Mouse (Mus musculus): ENCODE results near the gene Ube2o. TPM values are rescaled to one million over a fixed set of nuclear protein-coding genes. Genes with fewer than 3 reads are reported as not detected.
A peak's percentile ranks its signal among the peaks of the same experiment; 100 is the strongest.

Ube2o gene
- polyA plus RNA-seq, 1 experiment from 2014 or later, result 9.7 TPM

DNA sequence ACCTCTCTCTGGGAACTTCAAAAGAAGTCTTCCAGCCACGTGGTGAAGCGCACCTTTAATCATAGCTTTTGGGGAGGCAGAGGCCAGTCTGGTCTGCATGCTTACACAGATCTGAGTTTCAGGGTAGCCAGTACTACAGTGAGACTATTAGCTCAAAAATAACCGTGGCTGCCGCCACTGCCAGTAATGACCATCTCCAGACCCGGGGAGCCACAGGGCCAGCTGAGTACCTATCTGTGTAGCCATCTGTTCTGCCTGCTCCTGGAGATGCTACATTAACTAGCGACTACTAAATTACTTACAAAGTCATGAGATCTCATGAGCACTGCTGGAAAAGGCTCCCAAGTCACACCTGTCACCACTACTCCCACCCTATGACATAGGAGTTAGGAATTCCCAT is 6.3 kb downstream of the Ube2o start:
- Histone ChIP-seq H3K27me3 (no peaks in the 10 kb centered on the region), H3K27ac (no peak overlapping the region), H3K36me3 (no peaks in the 10 kb centered on the region), H3K4me1 (peaks cover 65% of the 10 kb centered on the region), H3K9ac (no peak overlapping the region), H3K4me2 (no peak overlapping the region), H3K9me3 (no peaks in the 10 kb centered on the region), H3K4me3 (no peak overlapping the region)
- WGBS, result 66% methylated on average over 6 of the region's 6 CpGs
- ATAC-seq (ENCODE audit: insufficient number of reproducible peaks, insufficient read depth, low FRiP score, low TSS enrichment, low read depth), result no peak

DNA sequence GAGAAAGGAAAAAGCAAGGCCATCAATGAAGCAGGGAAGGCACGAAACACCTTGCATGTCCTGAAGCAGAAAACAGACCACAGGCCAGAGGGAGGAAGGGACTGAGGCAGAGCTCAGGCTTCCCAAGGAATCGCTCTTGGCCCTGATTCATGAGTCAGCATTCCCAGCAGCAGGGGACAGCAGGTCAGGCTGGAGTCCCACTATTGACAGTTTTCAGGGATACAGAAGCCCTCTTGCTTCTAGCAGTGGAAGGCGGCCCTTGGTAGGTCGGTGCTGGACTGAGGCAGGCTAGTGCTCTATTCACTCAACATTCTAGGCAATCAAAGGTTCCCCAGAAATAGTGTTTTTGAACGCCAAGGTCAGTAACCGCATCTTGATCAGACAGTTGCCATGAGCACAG is 6.8 kb downstream of the Ube2o start:
- WGBS, result 58% methylated on average over 6 of the region's 6 CpGs
- no peaks in the 10 kb centered on the region for H3K9me3 ChIP-seq
- no peak overlapping the region for H3K4me2 ChIP-seq
- H3K4me1 ChIP-seq, result peaks cover 61% of the 10 kb centered on the region
- H3K27me3 ChIP-seq, result no peaks in the 10 kb centered on the region
- H3K36me3 ChIP-seq, result no peaks in the 10 kb centered on the region
- ATAC-seq (ENCODE audit: insufficient number of reproducible peaks, insufficient read depth, low FRiP score, low TSS enrichment, low read depth), result no peak
- no peak overlapping the region for H3K27ac ChIP-seq
- no peak overlapping the region for H3K9ac ChIP-seq
- H3K4me3 ChIP-seq, result no peak overlapping the region

DNA sequence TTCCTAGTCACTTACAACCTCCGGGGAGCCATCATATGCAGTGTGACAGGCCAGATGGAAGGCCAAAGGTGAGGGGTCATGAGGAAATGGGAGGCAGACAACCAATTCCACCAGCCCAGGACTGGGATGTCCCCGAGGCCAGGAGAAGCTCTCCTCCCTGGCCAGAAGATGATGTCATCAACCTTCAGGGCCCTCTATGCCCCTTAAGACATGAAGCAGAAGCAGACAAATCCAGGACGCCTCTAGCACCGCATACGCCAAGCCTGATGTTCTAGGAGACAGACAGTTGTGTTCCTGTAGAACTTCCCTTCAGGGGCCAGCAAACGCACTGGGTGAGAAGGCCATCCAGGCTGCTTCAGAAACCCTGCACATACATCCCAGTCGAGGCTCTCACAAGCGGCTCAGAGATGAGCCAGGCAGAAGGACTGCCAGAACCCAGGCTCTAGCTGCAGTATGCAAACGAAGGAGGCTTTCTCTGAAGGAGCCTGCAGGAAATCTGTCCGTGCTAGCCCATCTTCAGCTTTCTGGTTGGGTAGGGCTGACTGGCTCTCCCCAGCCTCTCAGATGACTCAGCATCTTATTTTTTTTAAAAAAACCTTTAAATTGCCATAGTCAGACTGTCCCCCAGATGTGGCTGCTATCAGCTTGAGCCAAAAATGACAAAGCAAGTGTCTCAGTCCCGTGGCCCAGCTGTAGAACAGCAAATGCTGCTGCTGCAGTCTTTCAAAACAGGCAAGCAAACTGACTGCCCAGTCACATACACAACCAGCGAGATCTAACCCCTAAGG is 8.3 kb downstream of the Ube2o start:
- Histone ChIP-seq H3K27me3 (no peaks in the 10 kb centered on the region), H3K4me3 (no peak overlapping the region), H3K9ac (no peak overlapping the region), H3K36me3 (no peaks in the 10 kb centered on the region), H3K4me1 (peaks cover 49% of the 10 kb centered on the region), H3K9me3 (no peaks in the 10 kb centered on the region), H3K27ac (no peak overlapping the region), H3K4me2 (no peak overlapping the region)
- 46% methylated on average over 12 of the region's 12 CpGs for WGBS
- ATAC-seq (ENCODE audit: insufficient number of reproducible peaks, insufficient read depth, low FRiP score, low TSS enrichment, low read depth), result no peak

GRCm38 (mm10) chr11:116571767-116572679 is 9.2 kb downstream of the Ube2o start:
- no peaks in the 10 kb centered on the region for H3K9me3 ChIP-seq
- no peak overlapping the region for H3K4me3 ChIP-seq
- H3K4me1 ChIP-seq, result peaks cover 52% of the 10 kb centered on the region
- no peak for ATAC-seq (ENCODE audit: insufficient number of reproducible peaks, insufficient read depth, low FRiP score, low TSS enrichment, low read depth)
- H3K27ac ChIP-seq, result no peak overlapping the region
- 82% methylated on average over 19 of the region's 19 CpGs for WGBS
- no peaks in the 10 kb centered on the region for H3K27me3 ChIP-seq
- no peak overlapping the region for H3K9ac ChIP-seq
- no peaks in the 10 kb centered on the region for H3K36me3 ChIP-seq
- no peak overlapping the region for H3K4me2 ChIP-seq

- no peak for ATAC-seq (ENCODE audit: insufficient number of reproducible peaks, insufficient read depth, low FRiP score, low TSS enrichment, low read depth)
- Histone ChIP-seq H3K4me1 (peaks cover 43% of the 10 kb centered on the region), H3K9ac (no peak overlapping the region), H3K9me3 (no peaks in the 10 kb centered on the region), H3K27me3 (no peaks in the 10 kb centered on the region), H3K36me3 (no peaks in the 10 kb centered on the region), H3K4me3 (no peak overlapping the region), H3K27ac (no peak overlapping the region), H3K4me2 (no peak overlapping the region)
- WGBS, result 88% methylated on average over 7 of the region's 7 CpGs
These were observed 10.4 kb downstream of the Ube2o start for GRCm38 (mm10) chr11:116570821-116571220.

DNA sequence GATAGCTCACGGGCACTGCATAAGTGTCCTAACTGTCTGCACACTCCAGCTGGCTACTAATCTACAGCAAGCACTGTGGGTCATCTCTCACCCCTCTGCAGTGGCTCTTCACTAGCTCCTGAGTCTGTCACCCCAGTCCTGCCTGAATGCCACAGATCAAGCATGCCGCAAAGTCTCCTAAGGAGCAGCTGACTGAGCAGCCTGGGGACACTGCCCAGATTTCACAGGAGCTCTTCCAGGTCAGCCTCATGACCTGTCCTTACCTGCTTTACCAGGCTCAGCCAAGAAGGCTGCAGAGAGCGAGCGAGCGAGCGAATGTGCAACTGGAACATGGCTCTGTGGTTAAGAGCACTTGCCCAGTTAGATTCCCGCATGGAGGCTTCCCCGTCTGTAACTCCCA is 13.7 kb downstream of the Ube2o start:
- Histone ChIP-seq H3K27ac (0 out of 2 replicates have a peak overlapping the region, but pooled peaks have one; percentile 28), H3K27me3 (no peaks in the 10 kb centered on the region), H3K4me3 (no peak overlapping the region), H3K9ac (0 out of 2 replicates have a peak overlapping the region, but pooled peaks have one; percentile 32), H3K4me1 (peaks cover 12% of the 10 kb centered on the region), H3K4me2 (no peak overlapping the region), H3K9me3 (no peaks in the 10 kb centered on the region), H3K36me3 (peaks cover 11% of the 10 kb centered on the region; the same call in 1 of the 2 replicates)
- WGBS, result 72% methylated on average over 8 of the region's 8 CpGs
- no peak for ATAC-seq (ENCODE audit: insufficient number of reproducible peaks, insufficient read depth, low FRiP score, low TSS enrichment, low read depth)

DNA sequence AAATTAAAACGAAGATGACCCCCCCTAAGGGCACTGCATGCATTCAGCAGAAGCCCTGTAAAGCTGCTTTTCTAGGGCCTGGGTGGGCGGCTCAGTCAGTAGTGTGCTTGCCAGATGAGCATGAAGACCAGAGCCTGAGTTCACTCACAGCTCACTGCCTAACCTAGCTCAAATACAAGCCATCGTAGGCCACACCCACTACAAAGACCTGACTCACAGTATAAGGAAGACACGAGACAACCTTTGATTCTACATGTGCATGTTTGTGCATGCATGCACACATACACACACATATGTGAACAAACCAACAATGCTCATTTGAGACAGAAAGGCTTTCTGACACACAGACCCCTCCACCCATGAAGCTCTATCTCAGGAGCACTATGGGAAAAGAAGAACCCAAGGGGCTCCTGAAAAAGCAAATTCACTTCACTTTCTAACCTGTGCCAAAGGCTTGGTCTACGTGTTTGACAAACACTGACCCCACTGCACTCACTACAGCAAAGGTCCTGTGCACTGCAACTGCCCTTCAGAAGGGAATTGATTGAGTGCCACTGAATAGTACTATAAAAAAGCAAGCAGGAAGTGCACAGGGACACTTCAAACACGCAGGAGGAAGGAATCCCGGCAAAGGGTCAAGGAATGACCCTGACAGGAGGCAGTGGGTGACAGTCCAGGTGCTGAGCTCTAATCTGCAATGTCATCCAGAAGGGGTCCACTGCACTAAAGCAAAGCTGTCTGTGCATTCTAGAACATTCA is 15.8 kb downstream of the Ube2o start:
- Histone ChIP-seq H3K9ac (no peak overlapping the region), H3K9me3 (no peaks in the 10 kb centered on the region), H3K4me3 (no peak overlapping the region), H3K27ac (no peak overlapping the region), H3K27me3 (no peaks in the 10 kb centered on the region), H3K4me1 (peaks cover 11% of the 10 kb centered on the region), H3K4me2 (no peak overlapping the region), H3K36me3 (peaks cover 14% of the 10 kb centered on the region; the same call in 1 of the 2 replicates)
- ATAC-seq (ENCODE audit: insufficient number of reproducible peaks, insufficient read depth, low FRiP score, low TSS enrichment, low read depth), result no peak
- WGBS, result 64% methylated on average over 7 of the region's 7 CpGs

- Histone ChIP-seq H3K9ac (no peak overlapping the region), H3K4me2 (no peak overlapping the region), H3K27ac (no peak overlapping the region), H3K27me3 (no peaks in the 10 kb centered on the region), H3K4me1 (peaks cover 30% of the 10 kb centered on the region), H3K4me3 (no peak overlapping the region), H3K9me3 (no peaks in the 10 kb centered on the region), H3K36me3 (no peaks in the 10 kb centered on the region; the same call in 1 of the 2 replicates)
- ATAC-seq (ENCODE audit: insufficient number of reproducible peaks, insufficient read depth, low FRiP score, low TSS enrichment, low read depth), result no peak
- 60% methylated on average over 6 of the region's 6 CpGs for WGBS
These were observed 24.9 kb downstream of the Ube2o start for GRCm38 (mm10) chr11:116556308-116556707.

GRCm38 (mm10) chr11:116555572-116555971 is 25.7 kb downstream of the Ube2o start:
- no peak overlapping the region for H3K4me3 ChIP-seq
- H3K27ac ChIP-seq, result no peak overlapping the region
- peaks cover 37% of the 10 kb centered on the region for H3K4me1 ChIP-seq
- no peak for ATAC-seq (ENCODE audit: insufficient number of reproducible peaks, insufficient read depth, low FRiP score, low TSS enrichment, low read depth)
- H3K9me3 ChIP-seq, result no peaks in the 10 kb centered on the region
- H3K36me3 ChIP-seq, result no peaks in the 10 kb centered on the region; the same call in 1 of the 2 replicates
- 94% methylated on average over 1 of the region's 1 CpGs for WGBS
- H3K27me3 ChIP-seq, result no peaks in the 10 kb centered on the region
- H3K4me2 ChIP-seq, result no peak overlapping the region
- no peak overlapping the region for H3K9ac ChIP-seq

GRCm38 (mm10) chr11:116554171-116554878 is 26.9 kb downstream of the Ube2o start:
- no peak for ATAC-seq (ENCODE audit: insufficient number of reproducible peaks, insufficient read depth, low FRiP score, low TSS enrichment, low read depth)
- peaks cover 44% of the 10 kb centered on the region for H3K4me1 ChIP-seq
- H3K27me3 ChIP-seq, result no peaks in the 10 kb centered on the region
- WGBS, result 37% methylated on average over 12 of the region's 12 CpGs
- no peaks in the 10 kb centered on the region; the same call in 1 of the 2 replicates for H3K36me3 ChIP-seq
- no peak overlapping the region for H3K9ac ChIP-seq
- no peak overlapping the region for H3K4me3 ChIP-seq
- H3K4me2 ChIP-seq, result no peak overlapping the region
- no peaks in the 10 kb centered on the region for H3K9me3 ChIP-seq
- H3K27ac ChIP-seq, result no peak overlapping the region

DNA sequence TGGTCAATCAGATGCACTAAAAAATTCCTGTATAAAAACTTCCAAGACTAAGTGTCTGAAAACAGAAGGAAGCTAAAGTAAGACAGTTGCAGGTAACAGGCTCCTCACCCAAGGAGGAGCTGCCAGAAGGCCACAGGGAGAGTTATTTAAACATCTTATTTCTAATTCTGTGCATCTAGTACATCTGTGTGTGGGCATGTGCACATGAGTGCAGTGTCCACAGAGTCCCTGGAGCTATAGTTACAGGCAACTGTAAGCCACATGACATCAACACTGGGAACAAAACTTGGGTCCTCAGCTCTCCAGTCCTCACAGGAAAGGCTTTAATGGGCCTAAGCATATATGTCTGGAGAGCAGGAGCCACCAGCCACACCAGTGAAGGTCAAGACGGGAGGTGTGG is 29.1 kb downstream of the Ube2o start:
- WGBS, result 96% methylated on average over 1 of the region's 1 CpGs
- Histone ChIP-seq H3K4me1 (peaks cover 43% of the 10 kb centered on the region), H3K4me2 (no peak overlapping the region), H3K4me3 (no peak overlapping the region), H3K9ac (no peak overlapping the region), H3K36me3 (peaks cover 15% of the 10 kb centered on the region), H3K27me3 (no peaks in the 10 kb centered on the region), H3K9me3 (no peaks in the 10 kb centered on the region), H3K27ac (no peak overlapping the region)
- no peak for ATAC-seq (ENCODE audit: insufficient number of reproducible peaks, insufficient read depth, low FRiP score, low TSS enrichment, low read depth)

Measured in embryonic facial prominence, embryonic 13.5 days (tissue).